Mouse (Mus musculus) regulatory T cell (primary cell): ENCODE data around the gene Ctdnep1.

Experiments
- in situ Hi-C: fragments of 300-600 bp; cut with MboI, MseI; formaldehyde crosslinking; loops from one replicate; pipeline ENCODE4 v1.15.1; 2025; ENCODE audit warnings: high pct_unique_total_duplicates

Ctdnep1 gene

DNA sequence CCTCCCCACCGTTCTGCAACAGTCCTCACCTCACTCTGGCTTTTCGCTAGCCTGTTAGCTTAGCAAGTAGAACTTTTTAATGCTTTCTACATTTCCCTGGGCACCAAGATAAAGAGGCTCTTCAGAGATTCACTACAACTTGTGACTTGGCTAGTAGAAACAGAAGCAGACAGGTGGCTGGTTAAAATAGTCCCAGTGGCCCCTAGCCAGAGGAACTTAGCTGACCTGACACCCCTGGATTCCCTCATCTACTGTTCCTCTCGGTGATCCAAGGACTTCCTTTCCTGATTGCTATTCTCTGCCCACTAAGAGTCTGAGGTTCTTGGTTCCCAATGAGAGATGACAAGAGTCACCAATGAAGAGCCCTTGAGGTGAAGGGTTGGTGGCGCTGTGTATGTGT lies 2.4 kb downstream of the Ctdnep1 start:
- in situ Hi-C loops = no loop called here

DNA sequence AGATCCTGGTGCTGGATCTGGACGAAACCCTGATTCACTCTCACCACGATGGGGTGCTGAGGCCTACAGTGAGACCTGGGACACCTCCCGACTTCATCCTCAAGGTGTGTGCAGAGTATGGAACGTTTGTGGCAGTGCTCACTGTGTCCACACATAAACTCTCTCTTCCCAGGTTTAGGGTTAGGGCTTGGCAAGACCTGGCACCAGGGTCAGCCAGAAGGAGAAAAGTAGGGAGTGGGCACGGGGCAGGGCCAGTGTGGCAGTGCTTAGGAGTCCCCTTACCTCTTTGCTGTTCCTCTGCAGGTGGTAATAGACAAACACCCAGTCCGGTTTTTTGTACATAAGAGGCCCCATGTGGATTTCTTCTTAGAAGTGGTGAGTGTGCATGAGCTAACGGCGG lies 3.5 kb downstream of the Ctdnep1 start:
- in situ Hi-C loops = no loop called here

DNA sequence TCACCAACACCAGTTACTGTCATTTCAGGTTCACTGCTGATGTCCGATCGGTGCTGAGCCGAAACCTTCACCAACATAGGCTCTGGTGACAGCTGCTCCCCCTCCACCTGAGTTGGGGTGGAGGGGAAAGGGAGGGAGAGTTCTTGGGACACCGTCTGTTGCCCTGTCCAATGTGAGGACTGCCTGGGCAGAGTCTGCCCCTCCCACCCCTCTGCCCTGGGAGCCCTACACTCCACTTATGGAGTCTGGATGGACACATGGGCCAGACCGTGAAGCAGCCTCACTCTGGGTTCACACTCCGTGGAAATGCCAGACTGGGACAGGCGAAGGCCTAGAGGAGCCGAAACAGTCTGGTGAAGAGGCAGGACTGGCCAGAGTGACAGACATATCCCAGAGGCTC lies 9.0 kb downstream of the Ctdnep1 start:
- in situ Hi-C loops = loop anchor here (10.0 kb wide), 1 partner anchor 895 kb away; the partner anchor contains the start of gene Per1

DNA sequence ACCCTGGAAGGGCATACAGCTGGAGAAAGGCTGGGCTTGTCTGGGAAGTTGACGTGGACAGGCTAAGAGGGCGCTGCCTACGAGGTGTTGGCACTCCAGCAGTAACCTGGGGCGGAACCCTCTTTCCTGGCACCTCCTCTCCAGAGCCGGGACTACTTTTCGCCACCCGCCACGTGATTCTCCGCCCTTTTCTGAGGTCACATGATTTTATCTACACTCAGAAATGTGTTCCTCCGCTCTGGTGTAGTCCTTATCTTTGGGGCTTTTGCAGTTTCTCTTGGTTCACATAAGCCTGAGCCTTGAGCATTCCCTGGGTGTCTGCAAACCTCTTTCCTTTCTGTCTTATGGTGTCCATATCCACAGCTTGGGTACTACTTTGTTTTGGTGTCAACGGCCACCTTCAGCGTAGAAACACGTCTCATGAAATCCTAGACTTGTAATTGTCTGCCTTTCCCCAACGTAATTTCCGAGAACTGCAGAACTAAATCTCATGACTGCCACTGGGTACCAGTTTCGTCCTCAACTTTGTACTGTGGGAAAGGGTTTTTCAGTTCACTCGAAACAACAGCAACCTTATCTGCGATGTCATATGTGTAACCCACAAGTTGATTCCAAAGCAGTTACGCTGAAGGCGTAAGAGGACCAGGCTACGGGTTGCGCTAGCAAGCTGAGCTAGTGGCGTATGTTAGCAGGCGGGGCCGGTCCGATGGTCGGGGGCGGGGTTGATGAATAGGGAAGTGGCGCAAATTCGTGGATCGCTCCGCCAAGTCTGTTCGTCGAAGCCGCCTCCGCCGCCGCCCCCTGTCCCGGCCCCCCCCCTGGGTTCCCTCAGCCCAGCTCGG lies 10.1 kb downstream of the Ctdnep1 start, which contains the start of gene Gabarap:
TSS of gene Gabarap (plus strand) at position 294 of the 842 bp plus-strand sequence.
- in situ Hi-C loops = loop anchor here (10.0 kb wide), 1 partner anchor 896 kb away; the partner anchor contains the start of gene Per1

DNA sequence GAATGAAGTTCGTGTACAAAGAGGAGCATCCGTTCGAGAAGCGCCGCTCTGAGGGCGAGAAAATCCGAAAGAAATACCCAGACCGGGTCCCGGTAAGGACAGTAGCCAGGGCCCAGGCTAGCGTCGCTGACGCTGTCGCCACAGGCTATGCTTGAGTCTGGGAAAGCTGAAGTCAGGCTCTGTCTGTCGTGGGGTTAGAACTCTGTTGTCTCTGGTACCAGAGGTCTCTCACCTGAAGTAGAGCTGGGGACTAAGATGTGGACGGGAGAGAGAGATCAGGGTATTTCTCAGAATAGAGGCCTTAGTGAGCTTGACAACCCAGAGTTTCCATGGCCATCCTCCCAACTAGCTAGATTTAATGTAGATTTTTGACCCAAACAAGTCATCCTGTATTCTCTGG lies 10.8 kb downstream of the Ctdnep1 start:
- in situ Hi-C loops = loop anchor here (10.0 kb wide), 1 partner anchor 897 kb away; the partner anchor contains the start of gene Per1

DNA sequence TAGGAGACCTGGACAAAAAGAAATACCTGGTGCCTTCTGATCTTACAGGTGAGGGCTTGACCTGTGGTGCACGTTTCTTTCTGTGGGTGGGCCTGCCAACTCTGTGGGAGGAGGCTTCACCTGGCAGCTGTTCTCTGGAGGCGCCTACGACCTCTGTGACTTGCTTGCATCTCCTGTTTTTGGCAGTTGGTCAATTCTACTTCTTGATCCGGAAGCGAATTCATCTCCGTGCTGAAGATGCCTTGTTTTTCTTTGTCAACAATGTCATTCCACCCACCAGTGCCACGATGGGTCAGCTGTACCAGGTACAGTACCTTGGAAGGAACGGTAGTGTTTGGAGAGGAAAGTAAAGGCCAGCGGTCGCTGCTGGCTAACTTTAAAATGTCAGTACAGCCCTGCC lies 11.4 kb downstream of the Ctdnep1 start:
- in situ Hi-C loops = loop anchor here (10.0 kb wide), 1 partner anchor 898 kb away; the partner anchor contains the start of gene Per1

DNA sequence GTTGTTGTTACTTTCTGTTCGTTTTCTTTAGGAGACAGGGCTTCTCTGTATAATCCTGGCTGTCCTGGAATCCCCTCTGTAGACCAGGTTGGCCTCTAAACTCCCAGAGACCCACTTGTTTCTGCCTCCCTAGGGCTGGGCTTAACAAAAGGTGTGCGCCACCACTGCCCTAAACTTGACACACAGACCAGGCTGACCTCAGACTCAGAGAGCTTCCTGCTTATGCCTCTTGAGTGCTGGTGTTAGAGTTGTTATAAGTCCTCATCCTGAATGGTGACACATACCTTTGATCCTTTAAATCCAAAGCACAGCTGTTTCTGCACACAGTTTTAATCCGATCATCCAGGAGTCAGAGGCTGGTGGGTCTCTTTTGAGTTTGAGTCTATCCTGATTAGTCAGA lies 12.0 kb downstream of the Ctdnep1 start:
- in situ Hi-C loops = loop anchor here (10.0 kb wide), 1 partner anchor 898 kb away; the partner anchor contains the start of gene Per1

DNA sequence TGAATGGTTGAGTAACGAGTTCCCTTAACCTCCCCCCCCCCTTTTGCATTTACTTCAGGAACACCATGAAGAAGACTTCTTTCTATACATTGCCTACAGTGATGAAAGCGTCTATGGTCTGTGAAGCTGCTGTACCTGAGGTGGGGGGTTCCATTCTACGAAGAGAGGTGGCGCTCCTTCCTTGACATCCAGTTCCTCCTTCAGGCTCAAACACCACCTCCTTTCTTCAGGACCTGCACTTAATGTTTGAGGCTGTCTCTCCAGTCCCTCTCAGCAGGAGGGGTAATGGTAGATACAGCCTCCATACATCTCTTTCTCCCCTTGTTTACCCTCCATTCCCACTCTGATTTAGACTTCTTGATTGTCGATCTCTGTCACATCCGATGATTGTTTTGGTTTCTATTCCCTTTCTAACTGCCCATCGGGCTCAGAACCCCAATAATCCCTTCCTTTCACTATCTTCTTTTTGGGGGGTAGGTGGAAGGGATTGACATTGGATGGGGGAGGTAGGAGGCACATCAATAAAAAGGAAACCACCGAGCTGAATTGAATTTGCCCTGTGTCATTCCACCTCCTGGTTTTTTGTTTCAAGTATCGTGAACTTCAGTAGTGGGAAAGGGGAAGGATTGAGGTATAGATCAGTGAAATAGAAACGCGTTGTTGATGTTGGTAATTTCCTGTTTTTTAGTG lies 13.6 kb downstream of the Ctdnep1 start:
- in situ Hi-C loops = loop anchor here (10.0 kb wide), 1 partner anchor 900 kb away; the partner anchor contains the start of gene Per1

DNA sequence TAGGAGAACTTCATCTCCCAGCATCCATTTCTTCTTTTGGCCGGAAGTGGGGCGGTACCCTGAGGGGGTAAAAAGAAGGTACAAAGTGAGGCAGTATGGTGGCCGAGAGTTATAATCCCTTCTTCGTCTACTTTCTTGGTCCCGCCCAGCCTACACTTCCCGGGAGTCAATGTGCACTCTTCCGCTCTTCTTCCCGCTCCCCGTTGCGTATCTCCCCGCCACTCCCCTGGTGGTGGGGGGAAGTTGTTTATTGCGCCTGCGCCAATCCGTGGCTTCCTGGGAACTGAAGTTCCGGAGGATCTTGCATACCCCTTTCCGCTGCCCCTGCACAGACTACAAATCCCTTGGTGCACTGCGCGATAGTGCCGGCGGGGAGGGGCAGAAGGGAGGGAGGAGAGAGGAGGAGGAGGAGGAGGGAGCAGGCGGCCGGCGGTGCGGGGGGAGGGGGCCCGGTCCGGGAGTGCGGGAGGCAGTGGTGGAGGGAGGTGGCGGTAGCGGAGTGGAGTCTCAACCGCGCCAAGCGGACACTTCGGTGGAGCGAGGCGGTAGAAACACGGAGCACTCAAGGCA lies 14.5 kb downstream of the Ctdnep1 start, which contains the start of gene Phf23:
TSS of gene Phf23 (plus strand) at position 387 of the 570 bp plus-strand sequence.
- in situ Hi-C loops = loop anchor here (10.0 kb wide), 1 partner anchor 901 kb away; the partner anchor contains the start of gene Per1

DNA sequence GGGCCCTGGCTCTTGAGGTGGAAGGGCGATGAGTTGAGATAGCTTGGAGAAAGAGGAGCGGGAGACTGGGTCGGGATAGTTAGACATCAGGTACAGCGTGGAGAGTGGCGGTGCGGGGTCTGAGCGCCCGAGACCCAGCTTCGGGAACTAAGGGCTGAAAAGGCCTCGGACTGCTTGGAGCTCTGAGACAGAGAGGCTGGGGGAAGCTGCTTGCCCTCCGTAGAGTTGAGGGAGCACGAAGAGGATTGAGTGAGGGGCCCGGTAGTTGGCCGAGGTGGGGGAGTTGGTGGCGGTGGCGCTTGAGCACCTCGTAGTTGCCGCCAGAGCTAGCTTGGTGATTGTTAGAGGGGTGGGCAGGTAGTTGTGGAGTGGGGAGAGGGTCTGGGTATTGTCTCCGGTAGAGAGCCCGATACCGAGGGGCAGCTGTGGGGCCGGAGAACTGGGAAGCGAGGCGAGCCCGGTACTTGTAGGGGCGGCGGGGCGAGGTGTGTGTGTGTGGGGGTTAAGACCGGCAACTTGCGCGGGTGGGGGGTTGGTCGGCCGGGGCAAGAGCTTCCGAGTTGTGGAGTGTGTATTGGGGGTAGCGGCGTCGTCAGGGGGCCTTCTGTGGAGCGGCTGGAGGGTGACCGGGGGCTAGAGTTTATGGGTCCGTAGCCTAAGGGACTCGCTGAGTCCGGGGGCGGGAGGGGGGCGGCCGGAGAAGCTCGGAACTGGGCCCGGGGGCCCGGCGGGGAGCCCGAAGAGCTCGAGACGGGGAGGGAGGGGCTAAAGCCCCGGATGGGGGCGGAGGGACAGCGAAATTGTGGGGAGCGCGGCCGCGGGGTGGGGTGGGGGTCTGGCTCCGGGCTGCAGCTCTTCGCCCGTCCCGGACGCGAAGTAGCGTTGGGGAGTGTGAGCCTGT lies 15.5 kb downstream of the Ctdnep1 start:
- in situ Hi-C loops = loop anchor here (10.0 kb wide), 1 partner anchor 902 kb away; the partner anchor contains the start of gene Per1

DNA sequence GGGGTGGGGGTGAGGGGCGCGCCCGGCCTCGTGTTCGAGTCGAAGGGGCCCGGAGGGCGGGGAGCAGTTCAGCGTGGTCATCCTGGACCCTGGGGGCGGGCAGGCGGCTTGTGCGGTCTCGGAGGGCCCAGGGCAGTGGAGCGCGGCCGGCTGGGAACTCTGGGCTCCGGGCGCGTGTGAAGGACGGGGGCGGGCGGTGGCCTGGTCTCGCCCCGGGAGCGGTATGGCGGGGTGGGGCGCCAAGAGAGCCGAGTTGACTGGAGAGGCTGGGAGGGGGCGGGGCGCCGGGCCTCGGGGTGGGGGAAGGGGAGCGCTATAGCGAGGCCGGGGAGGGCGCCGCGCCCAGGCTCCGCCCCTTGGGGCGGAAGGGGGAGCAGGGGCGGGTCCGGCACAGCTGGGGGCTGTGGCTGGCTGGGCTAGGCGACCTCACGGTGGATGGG lies 16.1 kb downstream of the Ctdnep1 start:
- in situ Hi-C loops = loop anchor here (10.0 kb wide), 1 partner anchor 902 kb away; the partner anchor contains the start of gene Per1

DNA sequence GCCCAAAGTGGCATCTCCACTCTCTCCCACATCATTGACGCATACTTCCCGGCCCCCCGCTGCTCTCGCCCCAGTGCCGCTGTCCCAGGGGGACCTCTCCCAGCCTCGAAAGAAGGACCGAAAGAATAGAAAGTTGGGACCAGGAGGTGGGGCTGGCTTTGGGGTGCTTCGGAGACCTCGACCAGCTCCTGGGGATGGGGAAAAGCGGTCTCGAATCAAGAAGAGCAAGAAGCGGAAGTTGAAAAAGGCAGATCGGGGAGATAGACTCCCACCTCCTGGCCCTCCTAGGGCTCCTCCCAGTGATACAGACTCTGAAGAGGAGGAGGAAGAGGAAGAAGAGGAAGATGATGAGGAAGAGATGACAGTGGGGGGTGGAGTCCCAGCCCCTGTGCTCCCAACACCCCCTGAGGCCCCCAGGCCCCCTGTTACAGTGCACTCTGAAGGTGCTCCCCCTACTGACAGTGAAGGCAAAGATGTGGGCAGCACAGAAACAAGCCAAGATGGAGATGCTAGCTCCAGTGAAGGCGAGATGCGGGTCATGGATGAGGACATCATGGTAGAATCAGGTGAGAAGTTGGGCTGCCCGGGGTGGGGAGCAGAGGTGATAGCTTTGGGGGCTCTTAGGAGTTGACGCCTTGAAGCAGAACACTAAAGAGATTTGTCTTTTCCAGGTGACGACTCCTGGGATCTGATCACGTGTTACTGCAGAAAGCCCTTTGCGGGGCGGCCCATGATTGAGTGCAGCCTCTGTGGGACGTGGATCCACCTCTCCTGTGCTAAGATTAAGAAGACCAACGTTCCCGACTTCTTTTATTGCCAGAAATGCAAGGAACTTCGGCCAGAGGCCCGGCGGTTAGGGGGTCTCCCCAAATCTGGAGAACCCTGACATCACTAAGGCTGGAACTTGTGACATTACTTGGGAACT lies 17.9 kb downstream of the Ctdnep1 start:
- in situ Hi-C loops = loop anchor here (10.0 kb wide), 1 partner anchor 904 kb away; the partner anchor contains the start of gene Per1

DNA sequence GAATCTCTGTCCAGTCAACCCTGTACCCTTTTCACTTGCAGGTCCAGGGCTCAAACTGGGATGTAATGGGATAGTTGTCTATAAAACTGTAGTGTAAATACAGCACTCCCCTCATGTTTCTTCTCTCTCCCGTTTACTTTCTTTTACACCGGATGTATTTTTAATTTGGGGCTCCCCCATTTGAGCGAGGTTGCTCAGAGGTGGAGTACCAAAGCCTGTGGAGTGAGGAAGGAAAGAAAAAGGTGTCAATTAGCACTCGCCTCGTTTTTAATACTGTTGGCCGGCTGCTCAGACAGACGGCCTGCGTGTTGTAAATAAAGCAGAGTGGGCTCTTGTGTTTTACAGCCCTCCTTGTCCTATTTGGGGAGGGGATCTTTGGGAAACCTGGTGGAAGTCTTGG lies 18.7 kb downstream of the Ctdnep1 start:
- in situ Hi-C loops = loop anchor here (10.0 kb wide), 1 partner anchor 905 kb away; the partner anchor contains the start of gene Per1

DNA sequence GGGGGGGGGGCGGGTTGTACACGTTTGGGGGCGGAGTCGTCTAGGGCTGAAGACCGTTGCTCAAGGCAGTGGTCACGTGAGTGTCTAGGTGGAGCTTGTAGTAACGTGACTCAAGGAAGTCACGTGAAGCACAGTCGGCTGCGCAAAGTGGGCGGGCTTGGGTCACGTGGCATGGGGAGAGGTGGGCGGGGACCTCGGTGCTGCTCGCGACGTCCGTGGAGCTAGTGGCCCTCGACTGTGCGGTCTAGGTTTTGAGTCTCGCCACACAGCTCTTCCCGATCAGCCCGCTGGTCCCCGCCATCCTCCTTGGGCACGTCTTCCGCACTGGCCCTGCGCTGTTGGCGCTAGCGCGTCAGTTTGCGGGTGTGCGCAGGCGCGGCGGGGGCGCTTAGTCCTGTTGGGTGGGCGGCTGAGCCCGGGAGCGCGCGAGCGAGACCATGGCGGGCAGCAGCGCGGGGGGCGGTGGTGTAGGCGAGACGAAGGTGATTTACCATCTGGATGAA lies 19.5 kb downstream of the Ctdnep1 start, which contains the start of gene Dvl2:
TSS of gene Dvl2 (plus strand) at position 200 of the 503 bp plus-strand sequence.
- in situ Hi-C loops = no loop called here

DNA sequence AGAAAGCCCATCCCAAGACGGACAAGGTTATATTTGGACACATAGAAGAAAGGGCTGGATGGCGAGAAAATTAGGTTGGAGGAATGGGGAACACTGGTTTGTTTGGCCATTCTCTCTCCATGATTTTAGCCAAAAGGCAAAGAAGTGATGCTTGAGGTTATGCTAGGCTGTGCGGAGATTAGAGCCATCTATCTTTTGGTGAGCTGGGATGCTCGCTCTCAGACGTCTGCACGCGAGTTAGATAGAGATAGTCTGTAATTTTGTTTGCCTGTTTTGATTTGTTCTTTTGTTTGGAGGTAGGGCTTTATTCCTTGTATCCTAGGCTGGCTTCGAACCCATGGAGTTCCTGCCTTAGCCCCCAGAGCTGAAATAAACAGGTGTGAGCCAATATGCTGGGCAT lies 20.2 kb downstream of the Ctdnep1 start:
- in situ Hi-C loops = no loop called here

DNA sequence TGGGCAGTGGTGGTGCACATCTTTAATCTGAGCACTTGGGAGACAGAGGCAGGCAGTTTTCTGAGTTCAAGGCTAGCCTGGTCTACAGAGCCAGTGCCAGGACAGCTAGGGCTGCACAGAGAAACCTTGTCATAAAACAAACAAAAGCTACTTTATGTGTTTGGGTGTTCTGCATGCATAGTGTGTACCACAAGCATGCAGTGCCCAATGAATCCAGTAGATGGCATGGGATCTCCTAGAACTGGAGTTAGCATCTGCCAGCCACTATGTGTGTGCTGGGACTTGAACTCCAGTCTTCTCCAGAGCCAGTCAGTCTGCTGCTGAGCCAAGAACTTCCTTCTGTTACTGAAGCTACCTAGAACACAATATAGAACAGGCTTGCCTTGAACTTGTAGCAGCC lies 20.9 kb downstream of the Ctdnep1 start:
- in situ Hi-C loops = no loop called here

DNA sequence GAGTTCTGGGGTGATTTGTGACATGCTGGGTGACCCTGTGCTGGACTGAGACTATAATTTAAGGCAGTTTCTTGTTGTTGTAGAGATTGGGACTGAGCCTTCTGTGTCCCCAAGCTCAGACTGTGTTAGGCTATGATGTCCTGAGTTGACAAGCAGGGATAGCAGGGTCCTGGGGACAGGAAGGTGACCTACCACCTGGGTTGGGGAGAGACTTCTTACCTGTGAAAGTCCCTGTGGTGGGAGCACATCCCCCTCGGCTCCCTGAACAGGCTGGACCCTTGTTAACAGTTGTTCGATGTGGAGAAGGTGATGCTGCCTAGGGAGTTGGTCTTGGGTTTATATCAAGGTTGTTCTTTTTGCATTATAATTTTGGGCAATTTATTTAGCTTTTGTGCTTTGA lies 21.5 kb downstream of the Ctdnep1 start:
- in situ Hi-C loops = no loop called here

DNA sequence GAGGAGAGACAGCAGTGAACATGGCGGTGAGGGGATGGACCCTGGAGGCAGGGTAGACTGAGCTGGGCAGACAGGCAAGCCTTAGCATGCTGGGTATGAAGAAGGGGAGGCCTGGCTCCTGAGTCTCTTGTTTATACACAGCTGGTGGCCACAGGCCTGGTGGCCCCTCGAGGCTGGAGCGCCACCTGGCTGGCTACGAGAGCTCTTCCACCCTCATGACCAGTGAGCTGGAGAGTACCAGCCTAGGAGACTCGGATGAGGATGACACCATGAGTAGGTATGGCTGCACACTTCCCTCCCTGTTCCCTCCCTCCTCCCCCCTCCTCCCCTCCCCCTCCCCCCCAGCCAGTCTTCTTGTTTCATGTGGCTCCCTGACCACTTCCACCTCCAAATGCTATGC lies 24.6 kb downstream of the Ctdnep1 start:
- in situ Hi-C loops = no loop called here

DNA sequence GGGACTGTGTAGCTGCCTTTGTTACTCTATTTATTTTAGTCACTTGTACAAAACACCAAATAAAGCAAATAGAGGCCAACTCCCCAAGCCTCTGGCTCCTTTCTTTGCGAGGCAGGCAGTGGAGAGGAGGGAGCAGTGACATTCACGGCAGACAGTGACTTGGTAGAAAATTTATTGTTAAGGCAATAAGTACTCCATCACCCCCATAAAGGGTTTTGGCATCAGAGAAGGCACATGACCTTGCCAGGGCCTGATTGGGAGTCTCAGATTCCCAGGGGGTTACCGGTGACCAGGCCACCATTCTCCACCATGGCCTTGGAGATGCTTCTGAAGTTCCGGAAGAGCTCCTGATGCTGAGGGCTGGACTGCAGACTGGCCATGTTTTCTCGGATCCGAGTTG lies 29.1 kb downstream of the Ctdnep1 start:
- in situ Hi-C loops = no loop called here
